Mouse (Mus musculus): ENCODE results near the gene Exoc4.
A peak's percentile ranks its signal among the peaks of the same experiment; 100 is the strongest.

The Exoc4 gene

DNA sequence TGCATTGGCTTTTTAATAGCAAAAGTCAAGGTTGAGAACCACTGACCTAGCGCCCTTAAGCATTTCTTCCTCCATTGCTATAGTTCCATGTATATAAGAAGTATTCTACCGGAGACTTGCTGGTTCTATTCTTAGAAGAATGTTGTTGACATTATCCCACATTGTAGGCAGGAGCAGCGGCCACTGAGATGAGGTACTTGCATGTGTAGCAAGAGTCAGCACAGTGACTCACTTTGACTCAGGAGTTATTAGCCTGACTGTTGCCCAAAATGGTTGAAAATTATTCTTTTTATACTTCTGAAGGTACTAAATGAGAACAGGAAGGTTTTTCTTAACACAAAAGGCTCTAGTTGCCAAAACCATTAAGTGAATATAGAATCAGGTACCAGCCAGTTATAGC is 620.4 kb downstream of the Exoc4 start:
- no peak for DNase-seq (ENCODE audit: low spot score)

DNA sequence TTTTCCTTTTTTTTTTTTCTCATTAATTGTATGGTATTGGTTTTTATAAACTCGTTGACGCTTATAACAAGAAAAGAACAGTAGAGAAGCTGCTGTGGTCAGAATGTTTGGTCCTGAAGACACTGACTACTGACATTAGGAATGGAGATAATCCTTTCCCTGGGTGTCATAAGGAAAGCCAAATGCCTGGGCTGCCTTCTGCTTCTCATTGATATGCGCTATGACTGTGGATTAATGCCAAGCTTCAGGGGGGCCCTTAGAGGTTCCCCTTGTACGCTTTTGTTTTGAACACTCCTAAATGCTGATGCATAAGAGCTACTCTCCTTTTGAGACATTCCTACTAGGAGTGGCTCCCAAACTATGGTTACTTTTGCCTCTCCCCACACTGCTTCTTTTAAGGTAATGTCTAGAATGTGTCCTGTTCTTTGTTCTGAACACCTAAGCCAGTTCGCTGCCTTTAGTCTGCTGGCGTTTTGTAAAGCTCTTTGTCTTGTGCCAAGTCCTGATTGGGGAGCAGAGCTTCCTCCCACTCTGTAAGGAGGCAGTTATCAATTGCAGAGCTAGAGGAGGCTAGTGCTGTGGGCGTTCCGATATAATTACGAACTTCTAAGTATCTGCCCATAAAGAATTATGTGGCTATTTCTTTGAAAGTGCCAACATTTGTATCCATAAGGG is 621.7 kb downstream of the Exoc4 start:
- peak; percentile 5 for DNase-seq (ENCODE audit: low spot score)

DNA sequence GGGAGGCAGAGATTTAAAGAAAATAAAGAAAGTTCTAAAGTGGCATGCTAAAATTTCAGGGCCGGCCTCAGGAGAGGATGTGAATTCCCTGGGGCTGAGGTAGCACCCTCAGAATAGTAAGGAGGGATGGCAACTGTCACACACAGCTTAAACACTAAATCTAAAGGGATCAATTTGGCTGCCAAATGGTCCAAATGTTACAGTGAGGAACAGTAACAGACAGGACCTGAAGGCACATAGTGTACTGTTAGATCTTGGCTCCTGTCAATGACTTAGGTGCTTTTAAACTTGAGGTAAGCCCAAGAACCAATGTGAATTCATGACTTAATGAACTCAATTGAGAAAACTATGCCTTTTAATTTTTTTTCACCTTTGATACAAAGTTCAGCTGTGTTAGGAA is 622.4 kb downstream of the Exoc4 start:
- no peak for DNase-seq (ENCODE audit: low spot score)

DNA sequence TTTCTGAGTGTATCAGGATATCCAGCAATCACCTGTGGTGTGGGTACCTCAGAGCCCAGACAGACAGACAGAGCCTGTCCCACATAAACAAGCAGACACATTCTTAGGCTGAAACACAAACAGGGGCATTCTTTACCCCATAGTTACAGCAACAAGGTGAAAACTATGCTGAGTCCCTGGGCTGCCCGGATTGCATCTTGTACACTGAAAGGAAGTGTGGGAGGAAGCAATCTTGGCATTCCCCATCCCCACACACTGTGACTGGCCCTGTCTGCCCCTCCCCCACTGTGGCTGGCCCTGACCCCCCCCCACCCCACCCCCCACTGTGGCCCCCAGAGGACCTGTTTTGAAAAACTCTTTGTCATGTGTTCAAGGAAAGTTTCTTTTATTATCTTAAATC is 623.3 kb downstream of the Exoc4 start:
- peak; percentile 7 for DNase-seq (ENCODE audit: low spot score)

DNA sequence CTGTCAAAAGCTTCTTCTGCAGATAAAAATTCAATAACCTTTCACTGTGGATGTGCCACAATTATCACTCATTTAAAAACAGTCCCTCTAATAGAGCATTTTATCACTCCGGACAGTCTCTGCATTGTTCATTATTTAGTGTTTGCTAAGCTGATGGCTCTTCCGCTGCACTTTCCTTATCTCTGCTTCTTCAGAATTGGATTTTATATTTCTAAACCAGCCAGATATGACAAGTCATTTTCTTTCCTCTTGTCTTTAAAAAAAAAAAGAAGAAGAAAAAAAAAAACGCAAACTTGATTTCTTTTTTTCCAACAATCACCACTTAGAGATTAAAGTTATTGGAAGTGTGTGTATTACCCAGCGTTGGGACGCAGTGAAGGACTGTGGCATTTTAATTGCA is 624.1 kb downstream of the Exoc4 start:
- DNase-seq (ENCODE audit: low spot score): no peak

GRCm38 (mm10) chr6:33874291-33875014 is 625.6 kb downstream of the Exoc4 start:
- no peak for DNase-seq (ENCODE audit: low spot score)

GRCm38 (mm10) chr6:33884141-33884683 is 635.3 kb downstream of the Exoc4 start:
- no peak for DNase-seq (ENCODE audit: low spot score)

- DNase-seq (ENCODE audit: low spot score): no peak
Measured at GRCm38 (mm10) chr6:33886941-33887340, 638.1 kb downstream of the Exoc4 start.

GRCm38 (mm10) chr6:33890926-33891325 is 642.0 kb downstream of the Exoc4 start:
- DNase-seq (ENCODE audit: low spot score): no peak

GRCm38 (mm10) chr6:33892142-33892541 is 643.3 kb downstream of the Exoc4 start:
- no peak for DNase-seq (ENCODE audit: low spot score)

GRCm38 (mm10) chr6:33899973-33900372 is 651.1 kb downstream of the Exoc4 start:
- no peak for DNase-seq (ENCODE audit: low spot score)

GRCm38 (mm10) chr6:33900615-33901014 is 651.7 kb downstream of the Exoc4 start:
- DNase-seq (ENCODE audit: low spot score): no peak

DNA sequence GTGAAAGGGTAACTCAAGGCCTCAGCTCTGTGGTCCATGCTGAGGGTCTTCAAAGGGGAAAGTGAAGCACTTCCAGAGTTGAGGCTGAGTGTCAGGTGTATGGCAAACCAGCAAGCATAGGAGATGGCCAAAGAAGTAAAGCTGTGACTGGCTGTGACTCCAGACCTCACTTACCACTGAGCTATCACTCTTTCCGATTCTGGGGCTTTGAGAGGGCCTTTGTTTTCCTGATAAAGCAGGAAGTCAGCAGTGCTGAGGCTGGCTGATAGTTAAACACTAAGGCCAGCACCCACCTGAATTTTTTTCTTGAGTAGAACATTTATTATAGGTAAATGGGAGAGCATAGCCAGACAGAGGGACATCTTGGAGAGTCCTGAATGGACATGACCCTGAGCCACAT is 656.2 kb downstream of the Exoc4 start:
- DNase-seq (ENCODE audit: low spot score): no peak

GRCm38 (mm10) chr6:33910671-33911070 is 661.8 kb downstream of the Exoc4 start:
- no peak for DNase-seq (ENCODE audit: low spot score)

DNA sequence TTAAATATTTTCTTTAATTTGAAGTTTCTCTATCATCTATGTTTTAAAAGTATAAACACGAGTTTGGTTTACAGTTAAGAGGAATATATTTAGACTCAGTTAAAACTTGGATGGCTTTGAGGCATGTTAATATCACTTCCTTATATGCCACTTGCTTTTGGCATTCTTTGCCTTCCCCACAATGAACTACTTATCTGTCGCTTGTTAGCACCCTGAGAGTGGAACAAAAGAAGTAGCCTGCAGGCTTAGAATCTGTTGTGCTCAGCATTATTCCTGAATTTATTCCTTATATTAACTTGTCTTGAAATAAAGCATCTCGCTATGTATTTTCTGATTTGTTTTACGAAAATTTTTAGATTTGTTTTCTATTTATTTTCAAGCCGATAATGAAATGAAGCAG is 664.2 kb downstream of the Exoc4 start:
- DNase-seq (ENCODE audit: low spot score): no peak

GRCm38 (mm10) chr6:33913486-33913885 is 664.6 kb downstream of the Exoc4 start:
- no peak for DNase-seq (ENCODE audit: low spot score)

DNA sequence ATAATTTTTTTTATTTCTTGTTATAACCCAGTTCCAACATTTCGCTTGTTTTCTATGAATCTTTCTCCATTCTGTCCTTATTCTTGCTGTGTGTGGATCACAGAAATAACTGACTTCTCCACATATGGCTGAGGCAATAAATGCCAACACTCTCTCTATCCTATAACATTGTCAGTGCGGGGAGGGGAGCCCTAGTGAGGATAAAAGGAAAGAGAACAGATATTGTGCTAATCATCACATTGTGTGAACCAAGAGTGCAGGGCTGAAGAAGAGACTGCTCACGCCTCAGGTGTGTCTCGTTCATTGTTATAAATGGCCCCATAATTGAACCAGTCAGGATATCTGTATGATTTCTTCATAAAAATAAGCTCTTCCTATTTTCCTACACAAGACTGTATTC is 665.1 kb downstream of the Exoc4 start:
- DNase-seq (ENCODE audit: low spot score): no peak

GRCm38 (mm10) chr6:33923571-33923970 is 674.7 kb downstream of the Exoc4 start:
- no peak for DNase-seq (ENCODE audit: low spot score)

DNA sequence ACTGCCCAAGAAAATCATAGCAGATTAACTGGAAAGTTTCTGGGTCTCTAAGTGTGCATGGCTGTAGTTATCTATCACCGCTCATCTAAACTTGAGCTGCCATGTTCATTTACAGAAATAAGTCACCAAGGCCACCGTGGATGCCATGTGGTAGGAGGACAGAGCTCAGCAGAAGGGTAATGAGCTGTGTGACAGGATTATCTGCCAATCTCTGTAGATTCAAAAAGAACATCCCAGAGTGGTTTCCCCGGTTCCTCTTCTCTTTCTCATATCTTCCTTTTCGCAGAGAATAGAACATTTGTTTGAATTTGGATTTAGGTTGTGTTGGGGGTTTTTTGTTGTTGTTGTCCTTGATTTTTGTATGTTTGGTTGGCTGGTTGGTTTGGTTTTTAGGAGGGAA is 676.0 kb downstream of the Exoc4 start:
- DNase-seq (ENCODE audit: low spot score): no peak

DNA sequence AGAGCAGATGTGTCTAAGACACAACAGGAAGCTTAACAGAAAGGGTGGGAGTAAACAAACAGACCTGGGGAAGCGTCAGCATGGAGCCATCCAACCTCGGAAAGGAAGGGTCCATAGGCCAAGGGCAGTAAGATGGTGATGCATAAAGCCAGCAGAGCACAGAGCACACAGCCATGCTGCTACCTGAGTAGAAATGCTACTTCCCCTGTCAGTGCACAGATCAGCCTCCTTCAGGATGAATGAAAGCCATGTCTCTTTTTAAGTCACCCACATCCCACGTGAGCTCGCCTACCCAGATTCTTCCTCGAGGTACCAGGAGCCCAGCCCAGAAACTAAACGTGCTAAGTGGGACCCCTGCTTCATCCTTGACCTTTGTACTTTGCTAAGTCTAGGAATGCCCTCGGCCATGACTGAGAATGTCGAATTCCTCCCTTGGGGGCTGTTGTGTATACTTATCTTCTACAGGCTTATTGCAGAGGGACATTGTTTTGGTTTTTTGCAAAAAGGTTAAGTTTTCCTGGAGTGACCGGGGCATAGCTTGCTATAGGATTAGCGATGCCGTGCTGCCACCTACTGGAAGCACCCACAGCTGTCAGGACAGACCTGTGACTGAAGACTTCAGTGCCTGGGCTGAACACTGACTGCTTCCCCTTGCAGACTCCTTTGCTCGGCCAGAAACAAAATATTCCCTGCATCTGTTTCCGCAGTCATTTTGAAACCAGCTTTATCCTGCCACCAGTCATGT is 680.6 kb downstream of the Exoc4 start:
- peak; percentile 90 for DNase-seq (ENCODE audit: low spot score)

GRCm38 (mm10) chr6:33930087-33930945 is 681.4 kb downstream of the Exoc4 start:
- DNase-seq (ENCODE audit: low spot score): no peak

DNA sequence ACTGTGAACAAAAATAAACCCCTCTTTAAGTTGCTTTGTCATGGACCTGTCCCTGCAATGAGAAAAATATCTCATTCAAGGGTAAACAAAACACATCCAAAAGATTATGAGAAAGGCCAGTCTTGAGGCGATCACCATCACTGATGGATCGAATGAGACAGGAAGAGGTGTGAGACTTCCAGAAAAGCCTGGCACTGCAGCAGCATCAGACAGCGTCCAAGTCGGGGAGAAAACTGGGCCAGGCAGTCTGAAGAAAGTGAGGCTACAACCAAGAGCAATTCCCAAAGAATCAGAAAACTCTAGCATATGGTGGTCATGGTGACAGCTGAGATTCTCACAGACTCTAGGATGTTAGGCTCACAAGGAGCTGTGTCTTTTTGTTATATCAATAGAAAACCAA is 689.0 kb downstream of the Exoc4 start:
- DNase-seq (ENCODE audit: low spot score): no peak
